Mouse (Mus musculus) liver, adult 2 months (tissue): ENCODE measurements around the gene Pou3f3.

Source experiments
- CTCF ChIP-seq: fragments of 200-500 bp; IDR thresholded peaks from 2 replicates; pipeline ENCODE4 v1.5.1; 2011; ENCODE audit warnings: low read depth, low read length, control low read depth
- POLR2A ChIP-seq: fragments of 200-500 bp; IDR thresholded peaks from 2 replicates; pipeline ENCODE4 v1.6.1; 2011; ENCODE audit warnings: low read length, control low read depth; ENCODE audit not compliant: insufficient read depth; ENCODE audit errors: extremely low read depth

GRCm38 (mm10) chr1:42684345-42684744, 11.2 kb upstream of the Pou3f3 start:
- TF ChIP-seq CTCF, result no peak
- TF ChIP-seq POLR2A, result no peak
